Mouse (Mus musculus) cerebellum, adult 2 months (tissue): ENCODE measurements around the gene Rasal1. TPM values are rescaled to one million over a fixed set of nuclear protein-coding genes. Genes with fewer than 3 reads are reported as not detected.

ENCODE experiments used
- DNase-seq, 2 experiments: peaks; one replicate each; pipeline ENCODE4 v3.0.0; 2021
- H3K27ac ChIP-seq: fragments of 200-500 bp; 2 replicates; pipeline ENCODE4 v1.5.1; 2012; ENCODE audit warnings: low read length, control low read depth, inconsistent platforms; ENCODE audit not compliant: insufficient read depth
- H3K27me3 ChIP-seq: fragments of 200-500 bp; 2 replicates; pipeline ENCODE4 v1.6.1; 2012; ENCODE audit warnings: inconsistent platforms, mild to moderate bottlenecking, low read length, moderate library complexity; ENCODE audit not compliant: control insufficient read depth, insufficient read depth
- H3K4me1 ChIP-seq: fragments of 200-500 bp; 2 replicates; pipeline ENCODE4 v1.6.1; 2011; ENCODE audit warnings: low read length; ENCODE audit not compliant: control insufficient read depth, insufficient read depth
- H3K4me3 ChIP-seq: fragments of 200-500 bp; replicated peaks from 2 replicates; pipeline ENCODE3; 2011; ENCODE audit warnings: mild to moderate bottlenecking, low read depth, low read length, control low read depth; ENCODE audit not compliant: insufficient read depth
- CTCF ChIP-seq: fragments of 200-500 bp; IDR thresholded peaks from 2 replicates; pipeline ENCODE4 v1.5.1; 2011; ENCODE audit warnings: low read depth, mild to moderate bottlenecking, control low read depth, low read length, moderate library complexity, borderline replicate concordance; ENCODE audit not compliant: insufficient read depth
- POLR2A ChIP-seq: fragments of 200-500 bp; IDR thresholded peaks from 2 replicates; pipeline ENCODE4 v1.6.1; 2011; ENCODE audit warnings: low read length, control low read depth, borderline replicate concordance; ENCODE audit not compliant: insufficient read depth
- WGBS: fragments of 180-500 bp; shearing (Covaris S2); methylation state at CpG from one replicate; pipeline ENCODE4 v1.1.7; 2018; 5-methylcytosine and 5-hydroxymethylcytosine counted together
- polyA plus RNA-seq: library from polyadenylated mRNA; depleted of rRNA; stranded (reverse); fragments of >200 nt; gene quantifications from 2 replicates; pipeline ENCODE4 v1.2.3, GENCODE M21; 2012

Rasal1 gene
- polyA plus RNA-seq, 1 experiment: 24.7 TPM

DNA sequence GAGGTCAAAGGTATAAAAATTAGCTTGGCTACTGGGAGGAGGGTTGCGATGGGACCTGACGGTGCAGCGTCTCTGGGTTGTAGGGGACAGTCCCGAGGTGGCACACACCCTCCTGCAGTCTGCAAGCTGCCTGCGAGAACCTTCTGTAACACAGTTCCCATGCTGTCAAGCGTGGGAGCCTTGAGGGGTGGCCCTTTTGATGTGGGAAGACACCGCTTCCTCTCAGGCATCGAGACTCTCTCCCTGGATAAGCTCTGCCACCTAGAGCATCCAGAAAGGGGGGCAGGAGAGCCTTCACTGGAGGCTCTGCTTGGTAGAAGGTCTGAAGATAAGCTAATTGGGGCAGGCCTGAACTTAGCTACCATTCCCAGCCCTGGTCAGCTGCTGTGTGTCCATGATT lies 37.1 kb downstream of the Rasal1 start:
- H3K4me1 ChIP-seq: peaks cover 12% of the 10 kb centered on the region; the same call in 1 of the 2 replicates
- no peaks in the 10 kb centered on the region for H3K27me3 ChIP-seq
- H3K27ac ChIP-seq: no peak overlapping the region
- H3K4me3 ChIP-seq: no peak overlapping the region
- TF ChIP-seq CTCF (no peak), POLR2A (no peak)
- DNase-seq: no peak
- WGBS: 86% methylated on average over 8 of the region's 8 CpGs

DNA sequence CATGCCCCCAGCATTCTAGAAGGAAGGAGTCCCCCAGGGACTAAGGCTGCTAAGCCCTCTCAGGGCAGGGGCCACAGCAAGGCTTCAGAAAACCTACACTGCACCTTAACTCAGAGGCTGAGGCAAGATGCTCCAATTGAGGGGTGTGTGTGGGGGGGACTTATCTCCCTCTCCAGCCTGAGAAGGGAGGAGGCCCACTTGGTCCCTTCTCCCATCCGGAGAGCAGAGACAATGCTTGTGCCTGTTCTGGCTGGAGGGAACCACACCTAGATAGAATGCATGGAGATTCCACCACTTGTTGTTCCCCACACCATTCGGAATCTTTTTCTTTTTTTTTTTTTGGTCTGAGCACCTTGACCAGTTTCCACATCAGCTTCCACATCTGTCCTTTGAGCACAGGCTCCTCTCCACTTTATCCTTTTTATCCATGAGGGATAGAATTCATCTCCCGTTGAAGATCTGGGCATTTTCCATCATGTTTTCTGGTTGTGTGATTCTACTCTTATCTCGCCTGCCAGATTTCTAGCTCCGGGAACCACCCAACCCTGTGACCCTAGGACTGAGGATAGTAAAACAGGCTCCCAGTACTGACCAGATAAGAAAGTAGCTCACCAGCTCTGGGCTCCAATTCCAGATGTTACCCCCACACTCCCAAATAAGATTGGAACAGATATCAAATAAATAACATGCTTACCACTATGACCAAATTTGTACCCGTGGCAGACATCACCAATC lies 38.3 kb downstream of the Rasal1 start:
- Histone ChIP-seq H3K4me1 (peaks cover 17% of the 10 kb centered on the region; the same call in 1 of the 2 replicates), H3K4me3 (no peak overlapping the region), H3K27me3 (no peaks in the 10 kb centered on the region), H3K27ac (no peak overlapping the region)
- WGBS: 78% methylated on average over 6 of the region's 6 CpGs
- no peak for DNase-seq
- no peak for TF ChIP-seq CTCF
- TF ChIP-seq POLR2A: no peak

DNA sequence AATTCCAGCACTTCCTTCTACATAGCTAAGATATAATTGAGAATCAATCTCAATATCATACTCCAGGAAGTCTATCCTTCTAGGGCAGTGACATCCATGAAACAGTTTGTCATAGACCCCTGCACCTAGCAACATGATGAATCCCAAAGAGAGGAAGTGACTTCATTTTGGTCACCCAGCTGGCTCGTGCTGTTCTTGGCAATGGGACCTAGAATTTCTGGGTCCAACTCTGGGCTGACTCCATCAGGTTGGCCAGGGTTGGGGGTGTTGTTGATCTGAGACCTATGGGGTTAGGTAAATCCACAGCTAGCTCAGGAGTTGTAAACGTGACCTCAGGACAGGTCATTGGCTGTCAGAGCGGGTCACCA lies 38.9 kb downstream of the Rasal1 start:
- H3K4me1 ChIP-seq: peaks cover 22% of the 10 kb centered on the region; the same call in 1 of the 2 replicates
- no peak overlapping the region for H3K4me3 ChIP-seq
- no peak for TF ChIP-seq CTCF
- TF ChIP-seq POLR2A: no peak
- WGBS: 78% methylated on average over 3 of the region's 3 CpGs
- H3K27me3 ChIP-seq: no peaks in the 10 kb centered on the region
- H3K27ac ChIP-seq: no peak overlapping the region
- DNase-seq: no peak

DNA sequence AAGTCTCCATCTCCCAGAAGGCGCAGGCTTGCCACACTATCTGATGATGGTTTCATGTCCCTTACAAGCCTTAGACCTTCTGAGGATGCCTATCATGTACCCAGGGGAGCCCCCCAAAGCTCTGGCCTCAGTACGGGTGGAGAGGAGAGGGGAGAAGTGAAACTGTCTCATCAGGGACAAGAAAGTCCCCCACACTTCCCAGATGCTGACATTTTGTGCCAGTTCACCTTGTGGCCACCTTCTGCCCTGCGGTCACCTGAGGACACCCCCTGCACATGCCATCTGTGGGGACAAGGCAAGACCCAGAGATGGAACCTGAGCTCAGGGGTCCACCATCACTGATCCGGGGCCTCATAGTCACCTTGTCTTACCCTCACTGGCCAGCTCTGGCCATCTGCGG lies 39.3 kb downstream of the Rasal1 start:
- peaks cover 25% of the 10 kb centered on the region; the same call in 1 of the 2 replicates for H3K4me1 ChIP-seq
- no peak overlapping the region for H3K27ac ChIP-seq
- 85% methylated on average over 5 of the region's 5 CpGs for WGBS
- no peaks in the 10 kb centered on the region for H3K27me3 ChIP-seq
- TF ChIP-seq CTCF (no peak), POLR2A (no peak)
- no peak for DNase-seq
- H3K4me3 ChIP-seq: no peak overlapping the region

DNA sequence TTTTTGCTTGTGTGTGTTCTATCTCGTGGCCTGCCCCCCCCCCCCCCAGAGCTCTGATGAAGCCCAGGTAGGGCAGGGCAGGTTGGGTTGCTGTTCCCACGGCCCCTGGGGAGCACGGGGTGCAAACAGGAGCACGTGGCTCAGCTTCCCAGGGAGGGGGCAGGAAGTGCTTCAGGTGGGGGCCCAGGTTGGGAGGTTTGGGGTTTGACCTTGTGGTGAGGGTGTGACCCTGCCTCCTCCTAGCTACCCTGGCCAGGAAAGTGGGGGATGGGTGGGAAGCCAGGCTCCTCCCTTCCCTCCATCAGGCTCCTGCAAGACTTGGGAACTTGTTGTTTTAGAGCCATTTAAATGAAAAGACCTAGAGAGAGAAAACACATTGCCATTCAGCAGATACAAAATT lies 39.8 kb downstream of the Rasal1 start:
- Histone ChIP-seq H3K4me1 (peaks cover 25% of the 10 kb centered on the region; the same call in 1 of the 2 replicates), H3K4me3 (no peak overlapping the region), H3K27ac (no peak overlapping the region), H3K27me3 (no peaks in the 10 kb centered on the region)
- WGBS: 69% methylated on average over 4 of the region's 4 CpGs
- TF ChIP-seq POLR2A (no peak), CTCF (no peak)
- DNase-seq: no peak

DNA sequence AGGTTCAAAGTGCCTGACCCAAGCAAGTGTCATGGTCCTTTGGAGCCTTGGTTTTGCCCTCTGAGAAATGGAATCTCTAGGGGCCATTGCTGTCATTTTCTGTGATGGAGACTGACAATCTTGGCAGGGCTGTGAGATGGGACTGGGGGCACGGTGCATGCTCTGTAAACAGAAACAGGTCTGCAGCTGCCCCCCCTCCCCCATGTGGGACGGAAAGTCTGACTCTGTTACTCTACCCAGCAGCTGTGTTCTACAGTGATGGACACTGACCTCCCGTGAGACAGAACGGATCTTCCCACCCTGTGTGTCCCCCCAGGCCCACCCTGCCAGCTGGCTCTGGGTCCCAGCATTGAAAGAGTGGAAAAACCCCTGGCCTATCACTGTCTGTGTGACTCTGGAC lies 41.8 kb downstream of the Rasal1 start:
- Histone ChIP-seq H3K4me3 (no peak overlapping the region), H3K27ac (no peak overlapping the region), H3K4me1 (peaks cover 35% of the 10 kb centered on the region; the same call in 1 of the 2 replicates), H3K27me3 (no peaks in the 10 kb centered on the region)
- no peak for DNase-seq
- WGBS: 51% methylated on average over 4 of the region's 4 CpGs
- TF ChIP-seq CTCF: no peak
- no peak for TF ChIP-seq POLR2A

DNA sequence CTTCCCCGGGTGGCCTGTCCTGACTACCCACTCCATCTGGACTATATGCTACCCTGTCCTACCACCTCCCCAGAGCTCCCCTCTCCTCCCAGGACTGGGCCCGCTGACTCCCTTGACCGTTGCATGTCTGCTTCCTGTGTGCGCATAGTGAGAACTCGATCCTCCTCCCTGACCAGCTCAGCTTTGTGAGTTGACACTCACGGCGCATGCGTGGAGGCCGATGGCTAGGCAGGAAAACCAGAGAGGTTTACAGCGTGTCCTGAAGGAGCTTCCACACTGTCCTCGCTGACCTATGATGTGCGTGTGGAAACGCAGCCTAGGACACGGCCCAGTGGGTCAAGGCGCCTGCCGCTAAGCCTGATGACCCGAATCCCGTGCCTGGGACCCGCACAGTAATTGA lies 43.4 kb downstream of the Rasal1 start:
- Histone ChIP-seq H3K27me3 (no peaks in the 10 kb centered on the region), H3K4me1 (peaks cover 37% of the 10 kb centered on the region; the same call in 1 of the 2 replicates), H3K4me3 (no peak overlapping the region), H3K27ac (no peak overlapping the region)
- peak in 1 of 2 experiments; percentile 21 for DNase-seq
- no peak for TF ChIP-seq CTCF
- no peak for TF ChIP-seq POLR2A
- 80% methylated on average over 19 of the region's 19 CpGs for WGBS

DNA sequence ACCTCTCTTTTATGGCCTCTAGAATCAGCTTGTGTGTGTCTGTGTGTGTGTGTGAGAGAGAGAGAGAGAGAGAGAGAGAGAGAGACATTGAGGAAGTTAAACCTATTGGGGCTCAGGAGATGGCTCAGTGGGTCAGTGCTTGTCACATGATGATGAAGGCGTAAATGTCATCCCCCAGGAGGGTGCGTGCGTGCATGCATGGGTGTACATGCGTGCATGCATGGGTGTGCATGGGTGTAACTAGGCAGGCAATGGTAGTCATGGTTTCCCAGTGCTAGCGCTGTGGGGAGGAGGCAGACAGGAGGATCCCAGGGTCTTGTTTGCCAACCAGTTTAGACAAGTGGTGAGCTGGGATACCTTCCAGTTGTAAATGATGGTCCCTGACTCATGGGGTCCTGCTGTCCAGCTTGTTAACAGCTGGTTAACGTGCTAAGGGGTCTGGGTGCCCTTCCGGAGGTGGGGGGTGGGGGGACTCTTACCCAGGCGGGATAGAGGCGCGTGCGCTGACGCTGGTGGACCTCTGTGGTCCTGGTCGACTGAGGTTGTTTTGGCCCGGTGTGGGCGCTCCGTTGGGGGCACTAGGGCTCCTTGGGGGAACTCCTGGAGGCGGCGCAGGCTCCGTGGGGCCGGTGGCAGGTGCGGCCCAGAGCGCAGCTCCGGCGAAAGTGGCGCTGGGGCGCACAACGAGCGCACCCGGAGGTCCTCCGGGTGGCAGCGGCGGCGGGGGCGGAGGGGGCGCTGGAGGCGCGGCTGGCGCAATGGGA lies 45.5 kb downstream of the Rasal1 start:
- Histone ChIP-seq H3K27ac (no peak overlapping the region), H3K4me1 (peaks cover 58% of the 10 kb centered on the region), H3K27me3 (no peaks in the 10 kb centered on the region), H3K4me3 (no peak overlapping the region)
- TF ChIP-seq CTCF (no peak), POLR2A (no peak)
- DNase-seq: no peak
- 36% methylated on average over 38 of the region's 38 CpGs for WGBS
